In the genomic region with DNA sequence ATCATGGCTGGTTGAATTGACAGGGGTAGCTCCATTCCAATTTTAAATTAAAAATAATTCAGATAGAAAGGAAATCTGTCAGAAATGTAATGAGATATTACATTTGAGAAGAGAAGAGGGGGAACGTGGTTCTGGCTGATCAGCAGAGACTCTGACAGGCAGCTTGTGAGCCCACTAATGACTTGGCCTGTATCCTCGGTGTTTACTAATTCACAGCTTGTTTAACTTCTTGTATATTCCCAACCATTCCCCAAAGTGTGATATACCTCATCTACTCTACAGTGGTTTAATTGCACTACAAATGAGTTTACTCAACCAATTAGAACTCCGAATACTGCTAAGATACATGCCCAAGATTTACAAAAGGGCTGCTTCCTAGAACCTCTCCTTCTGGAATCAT, we compare ENCODE assay signal across 16 mouse cellular contexts.
"Had no signal": no experiment of that assay in that cellular context is flagged by ENCODE, and none has a peak within 500 bp of the region (broad histone marks: within the 10 kb centered on the region; RNA-seq: fewer than 3 reads in every experiment).

No protein-coding gene starts in this region.

- H3K27ac ChIP-seq: lung, embryonic 15.5 days; macrophage; midbrain, embryonic 13.5 days; midbrain, embryonic 15.5 days; neural tube, embryonic 12.5 days; stomach, embryonic 15.5 days; stomach, postnatal 0 days had no signal

- H3K4me3 ChIP-seq: lung, embryonic 15.5 days; megakaryocyte, embryonic 14.5 days; midbrain, embryonic 13.5 days; midbrain, embryonic 15.5 days; neural tube, embryonic 12.5 days; stomach, embryonic 15.5 days had no signal

- DNase-seq: lung, adult 2 months; lung, postnatal 14 days; lung, postnatal 36 days; right cerebral cortex, postnatal 14 days; thymus, postnatal 14 days; thymus, postnatal 36 days had no signal

- H3K9ac ChIP-seq: lung, embryonic 15.5 days; midbrain, embryonic 13.5 days; midbrain, embryonic 15.5 days; neural tube, embryonic 12.5 days; stomach, embryonic 15.5 days had no signal

- H3K27me3 ChIP-seq: lung, embryonic 15.5 days; megakaryocyte, embryonic 14.5 days; midbrain, embryonic 13.5 days; midbrain, embryonic 15.5 days; neural tube, embryonic 12.5 days; stomach, embryonic 15.5 days had no signal

- H3K9me3 ChIP-seq: lung, embryonic 15.5 days; megakaryocyte, embryonic 14.5 days; midbrain, embryonic 13.5 days; midbrain, embryonic 15.5 days; neural tube, embryonic 12.5 days; stomach, embryonic 15.5 days had no signal

- H3K4me2 ChIP-seq: lung, embryonic 15.5 days; midbrain, embryonic 11.5 days; midbrain, embryonic 13.5 days; midbrain, embryonic 15.5 days; neural tube, embryonic 12.5 days; stomach, embryonic 15.5 days had no signal

- ATAC-seq: lung, postnatal 0 days; midbrain, embryonic 13.5 days; midbrain, embryonic 15.5 days had no signal

- H3K36me3 ChIP-seq: midbrain, embryonic 15.5 days; neural tube, embryonic 12.5 days had no signal

- H3K4me1 ChIP-seq: lung, embryonic 15.5 days; megakaryocyte, embryonic 14.5 days; midbrain, embryonic 13.5 days; midbrain, embryonic 15.5 days; neural tube, embryonic 12.5 days; stomach, embryonic 15.5 days had no signal
